Mouse (Mus musculus) gastrocnemius, adult 8-10 months (tissue): ENCODE results near the gene Zdhhc14. TPM values are rescaled to one million over a fixed set of nuclear protein-coding genes. Genes with fewer than 3 reads are reported as not detected.
"Not testable (repeated sequence)": the region's sequence is repeated elsewhere in the genome, so short reads cannot be mapped to it uniquely, and the experiment has no call there.

Experiments
- DNase-seq, 2 experiments: peaks; one replicate each; pipeline ENCODE4 v3.0.0; 2022; ENCODE audit warnings: low spot score in 2 of 2
- total RNA-seq, 4 experiments: library from RNA; stranded (reverse); gene quantifications; 2 replicates each; pipeline ENCODE4 v1.2.4; 2022

Gene Zdhhc14
- total RNA-seq, 4 experiments from 2014 or later, result 3.2 to 4.5 (median 3.7) TPM

- DNase-seq, result no peak
Observed at GRCm38 (mm10) chr17:5601953-5602352, 109.6 kb downstream of the Zdhhc14 start.

- DNase-seq, result no peak
Observed at GRCm38 (mm10) chr17:5606151-5606591, 113.8 kb downstream of the Zdhhc14 start.

- no peak for DNase-seq
Observed at GRCm38 (mm10) chr17:5607352-5607751, 115.0 kb downstream of the Zdhhc14 start.

GRCm38 (mm10) chr17:5609875-5610552 is 117.7 kb downstream of the Zdhhc14 start:
- DNase-seq, result no peak

- DNase-seq, result no peak
Observed at GRCm38 (mm10) chr17:5612236-5612635, 119.9 kb downstream of the Zdhhc14 start.

GRCm38 (mm10) chr17:5614771-5615318 is 122.5 kb downstream of the Zdhhc14 start:
- peak in 1 of 2 experiments; percentile 27 for DNase-seq

GRCm38 (mm10) chr17:5621626-5622591 is 129.6 kb downstream of the Zdhhc14 start:
- DNase-seq, result no peak

- no peak for DNase-seq
Observed at GRCm38 (mm10) chr17:5622764-5623163, 130.4 kb downstream of the Zdhhc14 start.

GRCm38 (mm10) chr17:5623181-5623580 is 130.8 kb downstream of the Zdhhc14 start:
- no peak for DNase-seq

GRCm38 (mm10) chr17:5624815-5625214 is 132.5 kb downstream of the Zdhhc14 start:
- DNase-seq, result not testable (repeated sequence)

GRCm38 (mm10) chr17:5626402-5626801 is 134.0 kb downstream of the Zdhhc14 start:
- no peak for DNase-seq

- DNase-seq, result no peak
Observed at GRCm38 (mm10) chr17:5627664-5628063, 135.3 kb downstream of the Zdhhc14 start.

GRCm38 (mm10) chr17:5629651-5630050 is 137.3 kb downstream of the Zdhhc14 start:
- DNase-seq, result no peak

GRCm38 (mm10) chr17:5635254-5635653 is 142.9 kb downstream of the Zdhhc14 start:
- peak in 1 of 2 experiments; percentile 11 for DNase-seq

- no peak for DNase-seq
Observed at GRCm38 (mm10) chr17:5641436-5641835, 149.1 kb downstream of the Zdhhc14 start.

GRCm38 (mm10) chr17:5642918-5643721 is 150.8 kb downstream of the Zdhhc14 start:
- peak; percentile 53 to 67 for DNase-seq

- DNase-seq, result no peak
Observed at GRCm38 (mm10) chr17:5650124-5650523, 157.8 kb downstream of the Zdhhc14 start.

- no peak for DNase-seq
Observed at GRCm38 (mm10) chr17:5650642-5651041, 158.3 kb downstream of the Zdhhc14 start.

GRCm38 (mm10) chr17:5651551-5651950 is 159.2 kb downstream of the Zdhhc14 start:
- DNase-seq, result no peak

- DNase-seq, result peak; percentile 11 to 14
Observed at GRCm38 (mm10) chr17:5653981-5654380, 161.6 kb downstream of the Zdhhc14 start.

- DNase-seq, result no peak
Observed at GRCm38 (mm10) chr17:5655536-5655935, 163.2 kb downstream of the Zdhhc14 start.
